Mouse (Mus musculus) mature B cell (primary cell): ENCODE results near the gene Gjb5.

Experiments used
- in situ Hi-C: fragments of 300-500 bp; cut with MboI; formaldehyde crosslinking; loops from 2 replicates; pipeline ENCODE4 v1.14.3; 2019

Gjb5 gene

DNA sequence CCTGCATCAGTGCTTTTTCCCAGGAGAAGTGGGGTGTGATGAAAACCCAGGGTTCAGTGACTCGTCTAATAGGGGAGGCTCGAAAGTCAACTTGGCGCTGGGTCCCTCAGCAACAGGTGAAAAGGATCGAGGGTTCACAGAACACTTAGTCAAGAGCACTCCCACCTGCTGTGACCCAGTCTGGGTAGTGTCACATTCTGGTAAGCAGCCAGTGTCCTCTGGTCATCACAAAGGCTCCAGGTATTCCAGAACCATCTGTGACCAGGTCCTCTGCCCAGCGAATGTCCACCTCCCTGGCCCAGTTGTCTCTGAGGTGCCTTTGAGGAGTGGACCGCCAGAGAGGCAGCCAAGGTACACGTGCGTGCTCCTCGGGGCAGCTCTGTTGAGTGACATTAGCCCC, 46.4 kb downstream of the Gjb5 start:
- in situ Hi-C loops: no loop called here

DNA sequence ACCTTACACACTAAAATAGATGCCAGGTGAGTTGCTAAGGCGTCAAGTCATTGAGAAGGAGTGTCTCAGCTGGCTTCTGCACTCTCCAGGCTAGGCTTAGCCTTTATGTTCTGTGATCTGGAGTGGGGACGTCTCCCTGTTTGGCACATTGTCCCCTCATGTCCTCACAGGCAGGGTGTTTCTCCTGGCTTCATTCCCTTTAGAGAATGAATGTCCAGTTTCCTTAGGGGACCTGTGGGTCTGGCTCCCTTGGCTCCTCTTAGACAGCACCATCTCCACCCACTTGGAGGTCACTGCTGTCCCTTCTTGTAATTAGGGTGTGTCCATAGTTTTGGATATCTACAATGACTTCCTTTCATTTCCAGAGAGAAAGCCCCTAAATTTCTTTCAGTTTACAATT, 51.1 kb downstream of the Gjb5 start:
- in situ Hi-C loops: no loop called here
